Mouse (Mus musculus): ENCODE results near the gene Gnpnat1. TPM values are rescaled to one million over a fixed set of nuclear protein-coding genes. Genes with fewer than 3 reads are reported as not detected.

Gene Gnpnat1
- total RNA-seq, 1 experiment from 2014 or later: 18.3 TPM

Other genes with a start within 250 kb of the Gnpnat1 start
- 7.8 and 8.2 TPM in 2 replicates for gene Gpr137c, start 185.2 kb downstream of the Gnpnat1 start, total RNA-seq (2017)
- 98.5 and 125 TPM in 2 replicates for gene Txndc16, start 184.6 kb downstream of the Gnpnat1 start, total RNA-seq (2017)
- gene Ero1l, start 86.1 kb downstream of the Gnpnat1 start, total RNA-seq (2017): 17.0 and 25.9 TPM in 2 replicates
- gene Psmc6, start 75.1 kb downstream of the Gnpnat1 start, total RNA-seq (2017): 111 and 117 TPM in 2 replicates
- 18.2 and 20.6 TPM in 2 replicates for gene Styx, start 53.8 kb downstream of the Gnpnat1 start, total RNA-seq (2017)
- 0.25 TPM in 1 of 2 replicates, not detected in the other for gene Fermt2, start 125.2 kb upstream of the Gnpnat1 start, total RNA-seq (2017)